Comparison of ENCODE assay signal across 8 mouse cellular contexts in the genomic region with DNA sequence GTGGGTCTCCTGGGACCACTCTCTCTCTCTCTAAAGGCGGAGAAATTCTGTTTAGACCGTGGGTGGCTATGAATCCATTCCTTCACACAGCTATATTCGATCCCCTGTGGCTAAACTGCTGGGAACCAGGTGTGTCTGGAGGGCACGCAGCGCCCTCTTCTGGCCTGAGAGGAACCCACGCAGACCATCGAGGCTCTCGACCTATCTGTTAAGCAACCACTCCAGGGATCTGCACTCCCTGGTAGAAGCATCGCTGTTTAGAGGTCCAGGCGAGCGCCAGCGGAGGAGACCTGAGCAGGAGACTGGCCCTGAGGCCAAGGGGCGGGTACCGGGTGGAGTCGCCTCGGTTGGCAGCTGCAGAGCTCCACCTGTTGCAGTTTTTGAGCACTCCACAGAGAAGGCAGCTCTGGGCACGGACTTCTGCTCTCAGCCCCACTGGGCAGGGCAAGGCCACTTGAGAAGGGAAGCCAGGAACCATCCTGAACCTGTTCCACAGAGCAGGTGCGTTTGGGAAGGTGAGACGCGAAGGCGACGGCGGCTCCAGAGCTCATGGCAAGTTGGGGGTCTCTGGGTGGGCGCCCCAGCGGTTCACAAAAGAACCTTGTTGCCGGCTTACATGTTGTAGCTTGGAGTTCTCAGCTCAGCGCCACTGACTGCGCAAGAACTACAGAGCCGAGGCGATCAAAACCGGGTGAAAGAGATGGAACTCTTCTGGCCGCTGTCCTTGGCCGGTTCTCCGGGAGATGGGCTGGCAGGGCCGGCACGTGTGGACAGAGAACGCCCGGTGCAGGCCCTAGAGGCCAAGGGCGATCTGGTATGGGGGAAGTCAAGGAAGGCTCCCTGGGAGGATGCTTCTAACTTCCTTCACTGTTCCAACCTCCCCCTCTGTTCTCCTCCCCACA. TPM values are rescaled to one million over a fixed set of nuclear protein-coding genes. Genes with fewer than 3 reads are reported as not detected.
DNase-seq lines count a peak whose midpoint lies in the region; ATAC-seq lines count a peak whose summit lies in the region.

TSS of gene Kcnk13 (plus strand) at position 199 of the 902 bp plus-strand sequence.

- DNase-seq in MN1 (ENCODE audit: low spot score) = peak; percentile 79
- DNase-seq in cerebellum, adult 8-10 months = peak; percentile 42
- peak; percentile 46 to 69 for DNase-seq in layer of hippocampus, postnatal 25 days (ENCODE audit: extremely low spot score in 1 of 2, low spot score in 1 of 2)
- peak; percentile 70 for DNase-seq in lung, postnatal 14 days
- DNase-seq in retina, postnatal 1 day = peak; percentile 81
- DNase-seq in urinary bladder, postnatal 25 days (ENCODE audit: low spot score) = peak; percentile 40

- WGBS in hindbrain, embryonic 12.5 days = 1% methylated on average over 39 of the region's 39 CpGs

- ATAC-seq in frontal cortex, adult (ENCODE audit: low TSS enrichment) = peak; percentile 80
- peak; percentile 66 for ATAC-seq in hindbrain, embryonic 12.5 days (ENCODE audit: low FRiP score)

- H3K9ac ChIP-seq in hindbrain, embryonic 12.5 days = peak within 1 kb of the TSS; percentile 69

- peaks cover 29% of the 10 kb centered on the region for H3K4me1 ChIP-seq in hindbrain, embryonic 12.5 days

- H3K4me3 ChIP-seq in hindbrain, embryonic 12.5 days = peak within 1 kb of the TSS; percentile 53

- H3K9me3 ChIP-seq in hindbrain, embryonic 12.5 days (replicated peaks) = no peaks in the 10 kb centered on the region

- peak within 1 kb of the TSS; percentile 99 for H3K4me2 ChIP-seq in hindbrain, embryonic 12.5 days (replicated peaks)

- H3K27me3 ChIP-seq in hindbrain, embryonic 12.5 days = peaks cover 66% of the 10 kb centered on the region

- H3K36me3 ChIP-seq in hindbrain, embryonic 12.5 days = no peaks in the 10 kb centered on the region

- no peak within 1 kb of the TSS for H3K27ac ChIP-seq in hindbrain, embryonic 12.5 days

RNA-seq across cellular contexts. Expression of gene Kcnk13, which starts in this region (rescaled TPM):
- polyA plus RNA-seq in hindbrain, embryonic 12.5 days (2016; fragmentation: Nextera tagmentation; extraction: Ambion mirVana) = 0.39 and 1.1 TPM in 2 replicates
- 1 to 10 TPM; 6.8 to 6.9 TPM for total RNA-seq in layer of hippocampus, postnatal 25 days (2021)
